Mouse (Mus musculus) cerebellum, adult 11 months (tissue): ENCODE results near the gene Pih1d2.

Experiments
- DNase-seq: peaks from one replicate; pipeline ENCODE4 v3.0.0; 2022

Pih1d2 gene

DNA sequence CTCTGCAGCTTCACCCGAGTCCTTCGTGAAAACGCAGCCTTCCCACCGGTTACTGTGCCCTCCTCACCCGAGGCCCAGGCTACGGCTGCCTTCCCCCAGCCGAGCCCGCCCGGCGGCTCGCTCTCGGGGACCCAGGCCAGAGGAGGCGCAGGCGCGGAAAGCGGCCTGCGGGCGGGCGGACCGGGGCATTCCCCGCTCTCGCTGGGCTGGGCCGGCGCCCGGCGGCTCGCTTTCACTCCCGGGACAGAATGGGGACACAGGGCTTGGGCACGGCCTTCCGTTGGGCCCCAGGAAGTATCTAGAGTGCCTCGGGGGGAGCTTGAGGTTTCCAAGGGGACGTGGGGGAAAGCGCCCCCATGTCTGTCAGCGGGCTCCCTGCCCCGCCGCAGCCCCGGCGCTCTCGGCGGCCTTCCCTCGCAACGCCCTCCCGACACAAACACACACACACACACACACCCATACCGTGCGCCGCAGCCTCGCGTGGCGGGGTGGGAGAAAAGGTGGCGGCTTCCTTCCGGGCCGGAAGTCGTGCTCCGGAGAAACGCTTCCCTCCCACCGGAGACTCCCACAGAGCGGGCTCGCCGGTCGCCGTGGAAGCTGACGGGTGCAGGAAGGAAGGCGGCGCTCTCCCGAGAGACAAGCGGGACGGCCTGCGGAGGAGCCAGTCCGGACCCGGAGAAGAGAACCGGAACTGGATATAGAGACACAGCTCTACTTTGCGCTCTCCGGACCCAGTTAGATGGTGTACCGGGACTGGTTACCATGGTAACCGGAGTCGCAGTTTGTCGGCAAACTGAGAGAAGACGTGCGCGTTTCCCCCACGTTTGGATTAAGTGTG is at the start of gene Pih1d2, which contains the start of gene Nkapd1:
Gene Pih1d2 (plus strand): TSS at position 556 of the 838 bp plus-strand sequence.
Gene Nkapd1 (minus strand): TSS at position 699 of the 838 bp plus-strand sequence.
- DNase-seq: peak; percentile 86

DNA sequence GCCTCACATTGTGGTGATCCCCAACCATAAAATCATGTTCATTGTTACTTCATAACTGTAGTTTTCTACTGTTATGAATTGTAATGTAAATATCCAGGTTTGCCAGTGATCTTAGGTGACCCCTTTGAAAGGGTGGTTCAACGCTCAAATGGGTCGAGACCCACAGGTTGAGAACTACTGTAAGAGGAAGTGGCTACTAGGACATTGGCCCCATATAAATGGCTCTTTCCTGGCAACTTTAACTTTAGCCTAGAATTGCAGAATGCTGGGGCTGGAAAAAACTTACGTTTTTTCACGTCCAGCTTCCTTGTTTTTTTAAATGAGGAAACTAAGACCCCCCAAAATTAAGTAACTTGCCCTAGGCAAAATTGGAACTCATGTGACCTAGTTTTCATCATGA is 49.7 kb upstream of the Pih1d2 start:
- DNase-seq: no peak

DNA sequence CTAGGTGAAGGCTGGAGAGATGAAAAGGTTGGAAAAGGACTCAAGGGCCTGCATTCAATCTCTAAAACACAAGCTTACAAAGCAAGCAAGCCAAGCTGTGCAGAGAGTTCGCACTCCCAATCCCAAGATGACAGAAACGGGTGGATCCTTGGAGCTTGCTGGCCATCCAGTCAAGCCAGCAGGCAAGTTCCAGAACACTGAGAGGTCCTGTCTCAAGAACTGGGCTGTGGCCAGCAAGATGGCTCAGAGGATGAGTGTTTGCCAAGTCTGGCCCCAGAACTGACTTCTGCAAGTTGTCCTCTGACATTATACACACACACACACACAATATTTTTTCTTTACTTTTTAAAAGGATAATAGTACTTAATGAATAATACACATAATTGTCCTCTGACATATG is 49.2 kb upstream of the Pih1d2 start:
- DNase-seq: no peak

DNA sequence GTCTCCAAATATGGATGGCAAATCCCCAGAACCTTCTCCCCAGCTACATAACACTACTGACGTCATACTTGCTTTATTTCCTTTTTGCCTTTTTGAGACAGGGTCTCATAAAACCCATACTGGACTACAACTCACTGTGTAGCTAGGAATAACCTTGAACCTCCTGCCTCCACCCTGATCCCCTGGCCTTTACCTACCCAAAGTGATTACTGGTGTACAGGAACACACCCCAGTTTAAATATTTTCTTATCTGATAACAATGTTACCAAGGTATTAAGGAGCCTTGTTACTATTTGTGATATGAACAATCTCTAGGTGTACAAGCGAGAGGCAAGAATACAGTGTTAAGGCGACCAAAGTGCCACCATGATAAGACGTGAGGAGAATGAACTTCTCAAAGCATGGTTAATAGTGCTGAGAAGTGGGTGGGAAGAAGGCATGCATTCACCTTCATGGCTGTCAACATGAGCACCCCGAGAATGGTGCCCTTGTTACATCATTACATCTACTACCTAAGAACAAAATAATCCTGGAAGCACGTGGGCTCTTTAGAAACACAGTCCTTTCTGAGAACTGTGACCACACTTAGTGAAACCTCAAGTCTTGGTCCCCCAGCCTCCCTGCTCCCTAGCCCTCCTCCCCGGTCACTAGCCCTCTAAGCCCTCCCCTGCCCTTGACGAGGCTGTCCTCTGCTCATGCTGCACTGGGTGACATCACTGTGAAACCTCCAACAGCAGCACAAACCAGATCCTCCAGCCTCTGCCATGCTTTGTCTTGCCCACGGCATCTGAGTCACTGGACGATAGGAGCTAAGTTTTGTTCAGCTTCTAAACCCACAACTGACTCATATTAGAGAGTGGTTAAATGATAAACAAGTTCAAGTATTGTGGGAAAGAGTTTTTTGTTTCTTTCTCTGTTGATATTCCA is 47.3 kb upstream of the Pih1d2 start:
- no peak for DNase-seq

DNA sequence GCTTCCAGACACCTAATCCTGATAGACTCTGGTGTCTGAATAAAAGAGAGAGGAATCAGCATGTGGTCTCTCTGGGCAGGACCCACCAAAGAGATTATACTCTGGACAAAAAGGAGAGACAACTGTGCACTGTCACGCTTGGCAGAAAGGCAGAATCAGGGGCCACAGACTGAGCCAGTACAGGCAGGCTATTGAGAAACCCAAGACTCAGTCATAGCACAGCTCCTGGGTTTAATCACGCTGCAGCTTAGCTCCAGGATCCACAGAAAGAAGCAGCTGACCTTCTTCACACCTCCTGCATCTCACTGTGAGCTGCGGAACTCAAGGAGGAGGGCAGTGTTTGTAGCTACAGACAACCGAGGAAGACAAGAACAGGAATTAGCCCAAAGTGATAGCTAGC is 36.8 kb upstream of the Pih1d2 start:
- DNase-seq: no peak

DNA sequence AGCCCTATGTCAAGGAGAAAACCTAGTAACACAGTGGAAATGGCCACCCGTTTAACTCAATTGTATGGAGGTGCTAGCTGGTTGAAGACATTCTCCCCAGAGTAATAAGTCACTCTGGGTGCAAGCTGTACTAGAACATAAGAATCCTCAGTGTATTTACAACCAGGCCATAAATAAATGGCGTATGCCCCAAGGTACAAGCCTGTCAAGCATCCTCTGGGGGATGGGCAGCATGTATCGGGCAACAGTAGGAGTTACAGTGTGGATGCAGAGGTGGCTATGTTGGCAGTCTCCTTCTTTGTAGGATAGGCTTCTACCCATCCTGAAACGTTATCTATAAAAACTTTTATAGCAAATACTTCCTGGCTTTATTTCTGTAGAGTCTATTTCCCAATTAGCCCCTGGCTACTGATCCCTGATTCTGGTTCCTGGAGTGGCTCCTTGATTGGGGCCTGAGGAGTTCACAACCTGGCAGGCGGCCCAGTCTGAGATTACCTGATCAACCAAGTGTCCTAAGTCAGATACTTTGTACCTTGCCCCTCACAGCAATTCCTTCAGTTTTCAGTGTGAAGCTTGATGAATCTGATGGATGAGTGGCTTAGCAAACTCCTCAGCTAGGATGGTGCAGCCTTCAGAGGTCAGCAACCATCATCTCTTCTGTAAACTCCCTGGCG is 31.8 kb upstream of the Pih1d2 start:
- no peak for DNase-seq

DNA sequence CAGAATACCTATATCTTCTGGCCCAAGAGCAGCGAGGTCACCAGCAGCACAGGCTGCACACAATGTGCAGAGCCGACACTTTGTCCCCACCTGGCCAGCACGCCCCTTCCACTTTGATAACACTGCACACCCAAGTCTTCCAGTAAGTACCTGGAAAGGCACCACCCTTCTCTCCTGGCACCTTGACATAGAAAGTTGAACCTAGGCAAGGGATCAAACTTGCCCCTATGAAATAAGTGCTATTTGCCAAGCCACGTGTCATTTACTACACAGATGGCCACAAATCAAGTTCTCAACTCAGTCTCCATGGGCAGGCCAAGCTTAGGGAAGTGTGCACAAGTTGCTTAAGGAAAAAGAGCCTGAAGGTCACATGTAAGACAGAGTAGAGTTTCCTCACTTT is 30.2 kb upstream of the Pih1d2 start:
- DNase-seq: no peak

DNA sequence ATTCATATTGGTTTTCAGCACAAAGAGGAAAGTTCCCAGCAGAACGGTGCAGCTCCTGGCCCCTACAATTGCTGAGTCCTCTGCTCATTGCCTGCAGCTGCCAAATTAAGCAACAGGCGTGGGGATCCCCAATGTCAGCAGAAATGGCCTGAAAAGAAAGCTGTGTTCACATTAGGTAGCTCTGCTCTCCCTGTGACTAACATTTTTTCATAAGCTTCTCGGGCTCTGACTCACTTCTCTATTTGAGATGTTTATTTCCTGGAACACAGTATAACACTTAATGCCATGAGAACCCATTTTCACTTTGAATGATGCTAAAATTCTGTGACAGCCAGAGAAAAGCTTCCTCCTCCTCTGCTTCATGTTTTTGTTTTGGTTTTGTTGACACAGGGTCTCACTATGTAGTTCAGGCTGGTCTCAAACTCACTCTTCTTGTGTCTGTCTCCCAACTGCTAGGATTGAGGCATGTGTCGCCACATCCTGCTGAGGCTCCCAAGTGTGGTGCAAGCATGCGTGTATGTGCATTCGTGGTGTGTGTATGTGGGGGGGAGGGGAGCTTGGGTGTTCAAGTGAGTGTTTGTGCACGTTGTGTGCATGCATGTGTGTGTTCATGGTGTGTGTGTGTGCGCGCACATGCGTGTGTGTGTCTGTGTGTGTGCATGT is 26.1 kb upstream of the Pih1d2 start:
- DNase-seq: no peak

DNA sequence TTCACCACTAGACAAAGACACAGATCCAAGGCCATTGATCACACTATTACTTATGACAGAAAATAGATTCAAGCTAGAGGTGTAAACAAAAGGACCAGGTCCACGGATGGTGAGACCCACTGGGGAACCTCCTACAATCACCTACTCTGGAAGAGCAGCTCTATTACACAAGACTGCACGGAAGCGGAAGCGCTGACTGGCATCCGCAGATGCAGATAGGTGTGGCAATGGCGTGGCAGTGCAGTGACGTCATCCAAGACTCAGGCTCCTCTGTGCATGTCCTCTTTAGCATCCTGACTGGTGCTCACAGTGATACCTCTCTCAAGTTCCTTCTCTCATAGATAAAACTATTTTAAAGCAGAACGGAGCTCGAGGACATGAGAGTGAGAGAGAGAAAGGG is 24.2 kb upstream of the Pih1d2 start:
- DNase-seq: no peak

DNA sequence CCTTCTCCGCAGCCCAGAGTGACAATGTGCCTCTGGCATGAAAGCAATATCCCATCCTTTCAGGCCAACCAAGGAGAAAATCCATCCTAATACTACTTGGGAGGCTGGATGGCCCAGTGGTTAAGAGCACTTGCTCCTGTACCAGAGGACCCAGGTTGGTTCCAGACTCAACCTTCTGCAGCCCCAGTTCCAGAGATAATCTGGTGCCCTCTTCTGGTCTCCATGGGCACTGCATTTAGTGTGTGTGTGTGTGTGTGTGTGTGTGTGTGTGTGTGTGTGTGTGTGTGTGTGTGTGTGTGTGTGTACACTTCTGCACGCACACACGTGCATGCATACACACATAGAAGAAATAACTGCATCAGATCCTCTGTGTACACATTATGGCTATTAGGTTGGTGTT is 23.6 kb upstream of the Pih1d2 start:
- no peak for DNase-seq

DNA sequence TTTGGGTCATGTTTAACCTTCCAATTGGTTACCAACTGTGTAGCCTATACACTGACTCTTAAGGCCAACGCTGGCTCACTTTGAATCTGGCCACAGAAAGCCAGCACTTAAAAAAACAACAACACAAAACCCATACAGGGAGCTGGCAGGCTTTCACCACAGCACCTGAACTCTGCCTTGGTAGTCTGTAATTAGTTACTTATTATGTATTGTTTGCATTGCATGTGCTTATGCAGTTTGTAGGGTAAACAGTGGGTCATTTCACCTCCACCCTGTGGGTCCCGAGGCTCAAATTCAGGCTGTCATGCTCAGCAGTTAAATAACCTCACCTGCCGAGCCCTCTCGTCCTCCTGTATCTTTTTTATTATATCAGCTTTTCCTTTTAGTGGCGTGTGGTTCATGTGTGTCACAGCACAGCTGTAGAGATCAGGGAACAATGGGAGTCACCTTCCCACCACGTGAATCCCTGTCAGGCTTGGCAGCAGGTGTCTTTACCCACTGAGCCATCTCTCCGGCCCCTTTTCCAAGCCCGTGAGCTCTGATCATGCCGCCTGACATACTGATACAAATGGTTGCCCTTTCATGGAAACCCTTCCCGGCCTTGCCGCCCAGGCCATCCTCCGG is 22.2 kb upstream of the Pih1d2 start:
- no peak for DNase-seq

DNA sequence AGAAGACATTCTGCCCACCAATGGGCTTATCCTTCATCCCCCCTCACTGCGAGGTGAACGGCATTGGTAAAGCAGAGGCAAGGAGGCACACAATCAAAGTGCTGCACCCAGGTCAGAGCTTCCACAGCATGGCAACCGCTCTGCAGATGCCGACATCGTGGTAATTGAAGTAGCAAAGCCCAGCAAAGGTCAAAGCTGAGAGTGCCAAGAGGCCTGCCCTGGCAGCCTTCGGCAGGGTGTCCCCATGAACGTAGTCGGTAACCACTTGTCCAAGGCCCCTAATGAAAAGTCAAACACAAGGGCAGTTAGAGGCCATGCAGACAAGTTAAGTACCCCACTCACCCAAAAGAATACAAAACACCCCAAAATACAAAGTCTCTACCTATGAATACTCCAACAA is 20.1 kb upstream of the Pih1d2 start:
- no peak for DNase-seq

DNA sequence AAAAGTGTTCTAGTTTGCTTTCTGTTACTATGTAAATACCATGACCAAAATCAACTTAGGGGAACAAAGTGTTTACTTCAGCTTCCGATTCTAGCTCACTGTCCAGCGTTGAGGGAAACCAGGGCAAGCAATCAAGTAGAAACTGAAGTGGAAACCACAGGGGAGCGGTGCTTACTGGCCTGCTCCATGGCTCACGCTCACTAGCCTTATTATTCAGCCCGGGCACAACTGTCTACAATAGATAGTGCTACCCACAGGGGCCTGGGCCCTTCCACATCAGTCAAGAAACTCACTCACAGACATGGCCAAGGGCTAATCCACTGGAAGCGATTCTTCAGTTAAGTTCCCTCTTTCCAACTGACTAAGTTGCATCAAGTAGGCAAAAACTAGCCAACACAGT is 15.6 kb upstream of the Pih1d2 start:
- DNase-seq: no peak

DNA sequence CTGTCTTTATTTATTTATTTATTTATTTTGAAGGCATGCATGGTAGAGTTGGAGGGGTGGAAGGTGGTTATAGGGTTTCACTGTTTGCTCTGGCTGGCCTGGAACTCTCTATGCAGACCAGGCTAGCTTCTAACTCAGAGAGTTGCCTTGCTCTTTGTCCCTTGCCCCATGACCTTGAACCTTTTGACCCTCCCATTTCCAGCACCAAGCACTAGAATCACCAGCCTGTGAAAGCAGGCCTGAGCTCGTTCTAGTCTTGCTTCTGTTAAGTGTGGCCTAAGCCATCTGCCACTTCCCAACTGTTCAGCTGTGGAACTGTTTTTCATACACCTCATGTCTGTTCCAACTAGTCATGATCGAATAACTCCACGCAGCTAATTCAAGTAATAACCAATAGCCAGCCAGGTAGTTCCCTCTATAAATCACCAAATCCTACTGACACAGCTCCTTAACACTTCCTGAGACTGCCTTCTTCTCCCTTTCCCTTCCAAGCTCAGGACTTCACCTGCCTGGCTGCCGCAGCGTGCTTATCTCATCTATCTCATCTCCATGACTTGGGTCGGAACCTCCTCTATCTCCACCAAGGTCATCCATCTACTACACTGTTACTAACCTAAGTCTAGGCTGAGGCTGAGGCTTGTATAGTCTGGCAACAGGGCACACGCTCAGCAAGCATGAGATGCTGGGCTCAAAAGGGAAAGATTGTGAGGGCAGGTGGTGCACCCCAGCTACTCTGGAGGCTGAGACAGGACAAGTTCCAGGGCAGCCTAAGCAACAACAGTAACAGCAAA is 14.9 kb upstream of the Pih1d2 start:
- no peak for DNase-seq

DNA sequence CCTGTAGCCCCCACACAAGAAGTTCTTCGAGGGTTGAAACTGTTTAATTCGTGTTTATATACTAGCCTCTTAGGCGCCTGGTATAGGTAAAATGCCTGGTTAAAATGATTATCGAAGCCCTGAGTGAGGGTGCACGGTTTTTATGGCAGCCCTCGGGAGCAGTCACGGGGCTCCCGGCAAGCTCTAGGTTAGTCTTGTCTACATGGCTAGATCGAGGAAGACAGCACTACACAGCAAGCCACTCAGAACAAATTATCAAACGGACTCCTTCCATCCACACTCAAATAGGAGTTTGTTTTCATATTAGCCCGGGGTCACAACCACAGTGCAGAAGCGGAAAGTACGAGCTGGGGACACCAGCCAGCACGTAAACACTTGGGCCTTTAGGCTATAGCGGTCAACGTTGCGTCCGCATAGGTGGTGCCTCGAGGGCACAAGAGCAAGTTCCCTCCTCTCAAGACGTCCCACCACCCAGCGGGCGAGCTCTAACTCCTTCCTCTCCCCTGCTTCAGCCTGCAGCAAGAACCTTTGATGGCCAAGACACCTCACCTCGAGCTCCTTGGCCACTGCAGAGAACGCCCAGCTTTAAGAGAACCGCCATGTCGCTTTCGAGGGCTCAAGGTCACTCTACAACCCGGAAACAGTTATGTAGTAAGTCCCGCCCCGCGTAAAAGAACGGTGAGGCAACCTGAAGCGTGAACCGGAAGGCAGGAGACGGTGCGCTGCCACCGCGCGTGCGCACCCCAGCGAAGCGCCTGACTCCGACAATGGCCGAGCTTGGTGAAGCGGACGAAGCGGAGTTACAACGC is 13.7 kb upstream of the Pih1d2 start, which contains the start of the genes Sdhd and Timm8b:
Gene Sdhd (minus strand): TSS at position 624 of the 809 bp plus-strand sequence.
Gene Timm8b (plus strand): TSS at position 722 of the 809 bp plus-strand sequence.
- DNase-seq: peak; percentile 92

DNA sequence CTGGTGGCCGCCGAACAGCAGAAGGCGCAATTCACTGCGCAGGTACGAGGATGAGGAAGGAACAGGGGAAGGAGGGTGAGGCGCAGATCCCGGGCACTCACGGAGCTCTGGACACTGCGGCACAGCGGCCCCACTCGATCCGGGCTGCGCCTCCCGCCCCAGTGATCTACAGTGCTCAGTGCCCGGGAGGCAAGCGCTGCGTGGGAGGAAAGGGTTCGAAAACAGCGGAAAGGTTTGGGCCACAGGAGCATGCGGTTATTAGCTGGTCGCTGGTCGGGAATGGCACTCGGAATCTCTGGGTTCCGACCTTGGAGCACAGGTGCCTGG is 13.2 kb upstream of the Pih1d2 start:
- DNase-seq: no peak

DNA sequence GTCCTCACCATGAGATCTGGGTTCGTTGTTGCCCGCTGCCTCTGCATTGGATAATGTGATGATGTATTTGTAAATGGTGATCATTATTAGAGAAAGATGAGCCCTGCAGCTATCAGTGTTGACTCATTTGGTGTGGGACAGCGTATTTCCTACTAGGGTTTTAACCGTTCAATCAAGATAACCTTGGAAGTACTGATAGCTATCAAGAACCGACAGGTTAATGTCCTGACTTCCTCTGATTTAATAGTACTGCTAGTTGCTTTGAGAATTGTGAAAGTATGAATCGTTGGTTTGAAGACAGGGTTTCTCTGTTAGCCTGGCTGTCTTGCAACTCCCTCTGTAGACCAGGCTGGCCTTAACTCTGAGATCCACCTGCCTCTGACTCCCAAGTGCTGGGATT is 12.8 kb upstream of the Pih1d2 start:
- DNase-seq: no peak

DNA sequence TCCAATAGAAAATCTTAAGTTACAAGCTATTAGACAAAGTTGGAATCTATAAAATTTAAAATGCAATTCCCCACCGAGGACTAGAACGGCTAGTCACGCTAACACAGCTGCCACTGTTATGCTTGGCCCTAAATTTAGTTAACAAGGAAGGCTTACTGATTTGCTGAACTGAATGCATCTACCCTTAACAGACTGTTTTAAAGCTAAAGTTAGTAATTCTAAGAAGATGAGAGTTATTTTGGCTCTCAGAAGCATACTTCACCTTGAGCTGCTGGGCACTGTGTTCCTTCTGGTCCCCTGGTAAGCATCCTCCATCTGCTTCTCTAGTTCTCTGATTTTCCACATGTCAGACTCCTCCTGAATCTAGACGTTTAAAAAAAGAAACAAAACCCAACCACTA is 5.0 kb upstream of the Pih1d2 start:
- no peak for DNase-seq

DNA sequence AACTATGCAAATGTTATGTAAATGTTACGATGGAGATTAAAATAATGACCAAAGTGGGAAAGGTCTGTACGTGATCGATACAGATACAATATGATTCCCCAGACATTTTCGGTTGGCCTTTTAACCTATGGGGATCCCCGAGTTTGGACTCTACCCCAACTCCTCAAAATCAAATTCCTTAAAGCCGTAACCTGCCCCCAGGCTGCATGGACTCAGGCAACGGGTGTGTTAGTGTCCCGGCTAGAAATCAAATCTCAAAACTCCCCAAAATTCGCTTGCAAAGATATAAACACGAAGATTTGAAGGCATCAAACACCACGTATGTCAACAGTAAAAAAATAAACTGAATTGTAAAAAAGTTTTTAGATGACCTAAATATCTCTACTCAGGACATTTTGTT is 960 bp upstream of the Pih1d2 start:
- DNase-seq: no peak

DNA sequence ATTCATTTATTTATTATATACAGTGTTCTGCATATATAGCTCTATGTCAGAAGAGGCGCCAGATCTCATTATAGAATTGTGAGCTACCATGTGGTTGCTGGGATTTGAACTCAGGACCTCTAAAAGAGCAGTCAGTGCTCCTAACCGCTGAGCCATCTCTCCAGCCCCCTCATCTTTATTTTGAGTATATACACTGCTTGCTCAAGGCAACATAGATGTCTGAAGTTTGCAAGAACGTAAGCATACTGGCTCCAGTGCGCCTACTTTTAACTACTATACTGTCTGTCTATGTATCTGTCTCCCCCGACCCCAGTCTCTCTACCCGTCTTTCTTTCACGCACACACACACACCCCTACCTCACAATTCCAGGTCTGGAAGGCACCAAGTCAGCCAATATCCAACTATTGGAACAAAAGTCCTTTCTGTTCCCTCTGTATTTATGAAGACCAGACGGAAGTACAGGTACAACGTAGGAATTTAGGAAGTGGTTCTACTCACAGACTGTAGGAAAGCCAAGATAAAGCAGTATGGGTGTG is 741 bp downstream of the Pih1d2 start:
- no peak for DNase-seq
